Mouse (Mus musculus): Measurements from ENCODE around the gene Csrnp2. TPM values are rescaled to one million over a fixed set of nuclear protein-coding genes. Genes with fewer than 3 reads are reported as not detected.

The Csrnp2 gene
- polyA plus RNA-seq, 1 experiment from 2014 or later: 28.1 TPM

GRCm38 (mm10) chr15:100458055-100458454, 37.2 kb downstream of the Csrnp2 start:
- no peak for ATAC-seq (ENCODE audit: insufficient number of reproducible peaks, low FRiP score, low TSS enrichment, low read depth)

GRCm38 (mm10) chr15:100457340-100457739, 37.9 kb downstream of the Csrnp2 start:
- Histone ChIP-seq H3K27me3 (ENCODE audit: control insufficient read depth, insufficient read depth, low read length) (0 out of 2 replicates have a peak, but pooled peaks cover 4% of the 10 kb centered on the region), H3K9me3 (ENCODE audit: control insufficient read depth, low read length) (no peaks in the 10 kb centered on the region), H3K4me2 (ENCODE audit: low read depth, severe bottlenecking) (no peak overlapping the region), H3K4me3 (ENCODE audit: low read depth, low read length) (no peak overlapping the region), H3K4me1 (ENCODE audit: control insufficient read depth, insufficient read depth, low read length) (no peaks in the 10 kb centered on the region), H3K9ac (ENCODE audit: low read length) (no peak overlapping the region), H3K27ac (replicated peaks; ENCODE audit: low read depth, low read length) (no peak overlapping the region), H3K36me3 (ENCODE audit: control insufficient read depth, insufficient read depth, low read length) (no peaks in the 10 kb centered on the region)
- peak; percentile 91 for DNase-seq (ENCODE audit: low spot score)
- no peak for ATAC-seq (ENCODE audit: insufficient number of reproducible peaks, low FRiP score, low TSS enrichment, low read depth)
- 9% methylated on average over 17 of the region's 17 CpGs for WGBS

More at GRCm38 (mm10) chr15:100458055-100458454, 37.2 kb downstream of the Csrnp2 start:
- peak; percentile 64 for DNase-seq (ENCODE audit: low spot score)
- H3K27ac ChIP-seq (replicated peaks; ENCODE audit: low read depth, low read length): no peak overlapping the region
- H3K4me1 ChIP-seq (ENCODE audit: control insufficient read depth, insufficient read depth, low read length): no peaks in the 10 kb centered on the region
- no peaks in the 10 kb centered on the region for H3K36me3 ChIP-seq (ENCODE audit: control insufficient read depth, insufficient read depth, low read length)
- 56% methylated on average over 10 of the region's 10 CpGs for WGBS
- H3K4me2 ChIP-seq (ENCODE audit: low read depth, severe bottlenecking): no peak overlapping the region
- H3K9me3 ChIP-seq (ENCODE audit: control insufficient read depth, low read length): no peaks in the 10 kb centered on the region
- no peak overlapping the region for H3K4me3 ChIP-seq (ENCODE audit: low read depth, low read length)
- H3K27me3 ChIP-seq (ENCODE audit: control insufficient read depth, insufficient read depth, low read length): 0 out of 2 replicates have a peak, but pooled peaks cover 4% of the 10 kb centered on the region
- H3K9ac ChIP-seq (ENCODE audit: low read length): no peak overlapping the region

- Histone ChIP-seq H3K36me3 (ENCODE audit: control insufficient read depth, insufficient read depth, low read length) (no peaks in the 10 kb centered on the region), H3K4me1 (ENCODE audit: control insufficient read depth, insufficient read depth, low read length) (no peaks in the 10 kb centered on the region), H3K27ac (replicated peaks; ENCODE audit: low read depth, low read length) (no peak overlapping the region), H3K9ac (ENCODE audit: low read length) (no peak overlapping the region), H3K4me3 (ENCODE audit: low read depth, low read length) (no peak overlapping the region), H3K4me2 (ENCODE audit: low read depth, severe bottlenecking) (no peak overlapping the region), H3K27me3 (ENCODE audit: control insufficient read depth, insufficient read depth, low read length) (0 out of 2 replicates have a peak, but pooled peaks cover 4% of the 10 kb centered on the region), H3K9me3 (ENCODE audit: control insufficient read depth, low read length) (no peaks in the 10 kb centered on the region)
- ATAC-seq (ENCODE audit: insufficient number of reproducible peaks, low FRiP score, low TSS enrichment, low read depth) (no peak), DNase-seq (ENCODE audit: low spot score) (no peak)
- WGBS: 69% methylated on average over 7 of the region's 7 CpGs
These were observed 38.8 kb downstream of the Csrnp2 start for GRCm38 (mm10) chr15:100456356-100456991.

- Histone ChIP-seq H3K36me3 (ENCODE audit: control insufficient read depth, insufficient read depth, low read length) (no peaks in the 10 kb centered on the region), H3K4me2 (ENCODE audit: low read depth, severe bottlenecking) (no peak overlapping the region), H3K4me3 (ENCODE audit: low read depth, low read length) (no peak overlapping the region), H3K27me3 (ENCODE audit: control insufficient read depth, insufficient read depth, low read length) (no peaks in the 10 kb centered on the region), H3K4me1 (ENCODE audit: control insufficient read depth, insufficient read depth, low read length) (no peaks in the 10 kb centered on the region), H3K9me3 (ENCODE audit: control insufficient read depth, low read length) (no peaks in the 10 kb centered on the region), H3K9ac (ENCODE audit: low read length) (no peak overlapping the region), H3K27ac (replicated peaks; ENCODE audit: low read depth, low read length) (no peak overlapping the region)
- 85% methylated on average over 11 of the region's 11 CpGs for WGBS
- no peak for ATAC-seq (ENCODE audit: insufficient number of reproducible peaks, low FRiP score, low TSS enrichment, low read depth)
- no peak for DNase-seq (ENCODE audit: low spot score)
These were observed 42.8 kb downstream of the Csrnp2 start for GRCm38 (mm10) chr15:100452486-100452885.

GRCm38 (mm10) chr15:100451245-100451644, 44.0 kb downstream of the Csrnp2 start:
- DNase-seq (ENCODE audit: low spot score) (no peak), ATAC-seq (ENCODE audit: insufficient number of reproducible peaks, low FRiP score, low TSS enrichment, low read depth) (no peak)
- H3K27me3 ChIP-seq (ENCODE audit: control insufficient read depth, insufficient read depth, low read length): no peaks in the 10 kb centered on the region
- no peaks in the 10 kb centered on the region for H3K36me3 ChIP-seq (ENCODE audit: control insufficient read depth, insufficient read depth, low read length)
- 72% methylated on average over 16 of the region's 16 CpGs for WGBS
- no peak overlapping the region for H3K9ac ChIP-seq (ENCODE audit: low read length)
- no peak overlapping the region for H3K4me3 ChIP-seq (ENCODE audit: low read depth, low read length)
- H3K9me3 ChIP-seq (ENCODE audit: control insufficient read depth, low read length): no peaks in the 10 kb centered on the region
- H3K4me1 ChIP-seq (ENCODE audit: control insufficient read depth, insufficient read depth, low read length): no peaks in the 10 kb centered on the region
- H3K27ac ChIP-seq (replicated peaks; ENCODE audit: low read depth, low read length): no peak overlapping the region
- no peak overlapping the region for H3K4me2 ChIP-seq (ENCODE audit: low read depth, severe bottlenecking)

GRCm38 (mm10) chr15:100449495-100449894, 45.8 kb downstream of the Csrnp2 start:
- WGBS: 83% methylated on average over 3 of the region's 3 CpGs
- no peak for DNase-seq (ENCODE audit: low spot score)
- no peak overlapping the region for H3K4me3 ChIP-seq (ENCODE audit: low read depth, low read length)
- no peak for ATAC-seq (ENCODE audit: insufficient number of reproducible peaks, low FRiP score, low TSS enrichment, low read depth)
- no peaks in the 10 kb centered on the region for H3K27me3 ChIP-seq (ENCODE audit: control insufficient read depth, insufficient read depth, low read length)
- H3K27ac ChIP-seq (replicated peaks; ENCODE audit: low read depth, low read length): no peak overlapping the region
- no peaks in the 10 kb centered on the region for H3K9me3 ChIP-seq (ENCODE audit: control insufficient read depth, low read length)
- H3K9ac ChIP-seq (ENCODE audit: low read length): no peak overlapping the region
- no peaks in the 10 kb centered on the region for H3K36me3 ChIP-seq (ENCODE audit: control insufficient read depth, insufficient read depth, low read length)
- no peaks in the 10 kb centered on the region for H3K4me1 ChIP-seq (ENCODE audit: control insufficient read depth, insufficient read depth, low read length)
- no peak overlapping the region for H3K4me2 ChIP-seq (ENCODE audit: low read depth, severe bottlenecking)

- no peaks in the 10 kb centered on the region for H3K27me3 ChIP-seq (ENCODE audit: control insufficient read depth, insufficient read depth, low read length)
- DNase-seq (ENCODE audit: low spot score): no peak
- H3K4me3 ChIP-seq (ENCODE audit: low read depth, low read length): no peak overlapping the region
- no peaks in the 10 kb centered on the region for H3K36me3 ChIP-seq (ENCODE audit: control insufficient read depth, insufficient read depth, low read length)
- 74% methylated on average over 4 of the region's 4 CpGs for WGBS
- H3K4me2 ChIP-seq (ENCODE audit: low read depth, severe bottlenecking): no peak overlapping the region
- no peak overlapping the region for H3K27ac ChIP-seq (replicated peaks; ENCODE audit: low read depth, low read length)
- H3K9ac ChIP-seq (ENCODE audit: low read length): no peak overlapping the region
- no peak for ATAC-seq (ENCODE audit: insufficient number of reproducible peaks, low FRiP score, low TSS enrichment, low read depth)
- H3K4me1 ChIP-seq (ENCODE audit: control insufficient read depth, insufficient read depth, low read length): no peaks in the 10 kb centered on the region
- no peaks in the 10 kb centered on the region for H3K9me3 ChIP-seq (ENCODE audit: control insufficient read depth, low read length)
These were observed 46.7 kb downstream of the Csrnp2 start for GRCm38 (mm10) chr15:100448572-100448971.

- no peaks in the 10 kb centered on the region for H3K9me3 ChIP-seq (ENCODE audit: control insufficient read depth, low read length)
- H3K4me3 ChIP-seq (ENCODE audit: low read depth, low read length): no peak overlapping the region
- no peak overlapping the region for H3K27ac ChIP-seq (replicated peaks; ENCODE audit: low read depth, low read length)
- no peaks in the 10 kb centered on the region for H3K36me3 ChIP-seq (ENCODE audit: control insufficient read depth, insufficient read depth, low read length)
- DNase-seq (ENCODE audit: low spot score) (no peak), ATAC-seq (ENCODE audit: insufficient number of reproducible peaks, low FRiP score, low TSS enrichment, low read depth) (no peak)
- no peak overlapping the region for H3K9ac ChIP-seq (ENCODE audit: low read length)
- no peaks in the 10 kb centered on the region for H3K27me3 ChIP-seq (ENCODE audit: control insufficient read depth, insufficient read depth, low read length)
- H3K4me1 ChIP-seq (ENCODE audit: control insufficient read depth, insufficient read depth, low read length): no peaks in the 10 kb centered on the region
- 84% methylated on average over 2 of the region's 2 CpGs for WGBS
- H3K4me2 ChIP-seq (ENCODE audit: low read depth, severe bottlenecking): no peak overlapping the region
These were observed 48.4 kb downstream of the Csrnp2 start for GRCm38 (mm10) chr15:100446887-100447286.
